Mouse (Mus musculus) spleen, embryonic (tissue): ENCODE measurements around the gene Ust.

Experiments used
- CTCF ChIA-PET: fragments of 350-600 bp; sonication (Branson Sonifier 250); formaldehyde crosslinking; loops from one replicate; lab custom pipeline; 2022; lab: Charles Lee

Gene Ust

DNA sequence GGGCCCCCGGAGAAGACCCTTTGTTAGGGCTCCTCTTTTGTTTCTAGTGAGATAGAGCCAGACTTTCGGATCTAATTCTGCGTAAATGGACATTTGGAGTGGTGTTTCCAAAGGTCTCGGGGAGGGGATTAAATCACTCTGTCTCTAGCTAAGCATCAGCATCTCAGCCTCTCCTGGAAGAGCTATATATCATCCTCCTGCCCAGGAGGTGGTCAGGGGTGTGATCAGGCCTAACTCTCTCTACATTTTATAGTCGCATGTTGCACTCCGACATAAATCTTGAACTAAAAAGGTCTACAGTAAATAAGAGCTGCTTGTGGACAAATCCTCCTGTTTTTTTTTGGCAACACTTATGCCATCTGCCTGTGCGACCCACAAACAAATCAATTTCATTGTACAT is 335.5 kb downstream of the Ust start:
- CTCF ChIA-PET, result no interaction called here

- CTCF ChIA-PET, result no interaction called here
Observed at GRCm38 (mm10) chr10:8181596-8182185, 336.9 kb downstream of the Ust start.

- CTCF ChIA-PET, result no interaction called here
Observed at GRCm38 (mm10) chr10:8177618-8178017, 341.0 kb downstream of the Ust start.

DNA sequence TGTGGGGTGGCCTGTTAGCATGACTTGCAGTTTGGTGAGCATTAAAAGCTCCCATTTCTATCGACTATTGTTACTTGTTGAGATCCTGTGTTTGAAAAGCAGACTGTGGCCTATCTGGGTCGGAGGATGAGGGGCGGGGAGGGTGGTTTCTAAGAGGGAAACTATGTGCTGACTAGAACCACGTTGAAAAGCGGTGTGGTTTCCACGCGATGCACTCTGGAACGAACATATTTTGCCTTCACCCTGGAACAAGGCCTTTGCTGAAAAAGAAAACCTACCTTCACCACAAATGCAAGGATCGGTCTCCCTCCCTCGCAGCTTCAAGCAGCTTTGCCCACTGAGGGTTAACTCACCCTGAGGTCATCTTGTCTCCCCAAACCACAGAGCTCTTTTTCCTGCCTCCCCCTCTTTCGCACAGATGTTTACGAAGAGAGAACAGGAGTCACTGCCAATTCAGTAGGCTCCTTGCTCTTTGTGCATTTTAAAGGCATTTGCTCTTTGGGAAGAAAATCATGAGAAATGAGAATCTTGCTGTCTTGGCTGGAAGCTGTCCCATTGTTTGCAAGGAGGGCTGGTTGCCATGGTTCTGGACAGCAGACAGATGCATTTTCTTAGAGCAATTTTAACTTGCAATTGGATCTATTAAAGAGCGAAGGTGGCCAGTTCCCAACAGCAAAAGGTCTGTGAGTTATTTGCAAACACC is 342.1 kb downstream of the Ust start:
- CTCF ChIA-PET, result interaction anchor here (0.6 kb wide), 1 partner anchor 336 kb away, joined by 3 read pairs; no protein-coding TSS in a partner anchor

- CTCF ChIA-PET, result interaction anchor here (0.6 kb wide), 1 partner anchor 335 kb away, joined by 3 read pairs; no protein-coding TSS in a partner anchor
Observed at GRCm38 (mm10) chr10:8176008-8176350, 342.6 kb downstream of the Ust start.

GRCm38 (mm10) chr10:8174697-8175096 is 343.9 kb downstream of the Ust start:
- CTCF ChIA-PET, result no interaction called here

GRCm38 (mm10) chr10:8174230-8174629 is 344.4 kb downstream of the Ust start:
- CTCF ChIA-PET, result no interaction called here

- CTCF ChIA-PET, result no interaction called here
Observed at GRCm38 (mm10) chr10:8173032-8173431, 345.6 kb downstream of the Ust start.

DNA sequence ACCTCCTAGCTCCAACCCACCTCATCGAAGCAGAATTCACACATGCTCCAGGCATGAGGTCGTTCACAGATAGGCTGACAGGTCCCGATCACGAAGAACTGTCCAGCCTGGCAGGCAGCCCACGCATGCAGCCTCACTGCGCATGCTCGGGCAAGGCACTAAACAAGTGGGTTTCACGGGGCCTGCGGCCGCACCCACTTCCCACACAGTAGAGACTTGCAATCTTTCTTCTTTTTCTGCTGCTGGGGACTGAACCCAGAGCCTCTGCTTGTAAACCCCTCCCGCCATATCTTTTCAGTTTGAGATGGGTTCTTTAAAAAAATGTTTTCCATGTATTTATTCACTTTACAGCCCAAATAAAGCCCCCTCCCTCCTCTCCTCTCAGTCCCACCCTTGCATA is 347.1 kb downstream of the Ust start:
- CTCF ChIA-PET, result interaction anchor here (0.6 kb wide), 2 partner anchors 74 to 896 kb away, joined by 4 to 6 read pairs; no protein-coding TSS in a partner anchor
